Mouse (Mus musculus): ENCODE measurements around the gene Mnat1.

DNA sequence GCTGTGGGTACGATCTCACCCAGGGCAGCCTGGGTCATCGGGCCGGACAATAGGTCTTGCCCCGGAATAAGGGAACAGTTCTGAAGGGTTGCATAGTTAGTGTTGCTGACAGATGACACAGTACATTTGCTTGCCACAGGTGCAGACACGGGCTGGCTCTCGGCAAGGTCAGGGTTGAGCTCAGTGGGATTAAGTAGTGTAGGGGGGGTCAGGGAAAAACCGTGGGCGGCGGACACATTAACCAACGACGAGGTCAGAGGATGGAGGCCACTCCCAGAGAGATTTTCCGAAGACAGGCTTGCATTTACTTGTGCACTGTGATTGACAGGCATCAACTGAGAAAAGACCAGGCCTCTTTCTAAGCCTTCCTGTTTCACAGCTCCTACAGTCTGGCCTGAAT lies 19.8 kb upstream of the Mnat1 start:
- TF ChIP-seq SIN3A (IDR thresholded peaks at IDR 0.05; ENCODE audit: low read length): no peak
- no peak for TF ChIP-seq CTCF (conservative IDR thresholded peaks at IDR 0.05 in 1 of 2, IDR thresholded peaks at IDR 0.05 in 1 of 2; ENCODE audit: low read depth in 2 of 2, low read length in 2 of 2)
- no peak for TF ChIP-seq ZMIZ1 (IDR thresholded peaks at IDR 0.05; ENCODE audit: low read depth, low read length)
- no peak for TF ChIP-seq TCF12 (IDR thresholded peaks at IDR 0.05; ENCODE audit: low read depth, low read length)
- TF ChIP-seq POLR2A (IDR thresholded peaks at IDR 0.05; ENCODE audit: low read depth, low read length): no peak
- TF ChIP-seq USF1 (IDR thresholded peaks at IDR 0.05; ENCODE audit: low read depth, low read length): no peak
